Mouse (Mus musculus) splenic B cell, adult 2 months (primary cell): ENCODE data around the gene Zfp114.

Experiments used
- DNase-seq: peaks from one replicate; pipeline ENCODE4 v3.0.0-alpha.2; 2011; ENCODE audit warnings: low read depth, low spot score
- H3K27me3 ChIP-seq: 2 replicates; pipeline ENCODE4 v1.6.1; 2012; ENCODE audit warnings: mild to moderate bottlenecking, low read length, moderate library complexity, mixed read lengths; ENCODE audit not compliant: control insufficient read depth, poor library complexity, insufficient read depth, severe bottlenecking
- H3K36me3 ChIP-seq: 2 replicates; pipeline ENCODE4 v1.6.1; 2012; ENCODE audit warnings: mild to moderate bottlenecking, low read length, moderate library complexity, mixed read lengths; ENCODE audit not compliant: control insufficient read depth, poor library complexity, insufficient read depth, severe bottlenecking

Gene Zfp114

DNA sequence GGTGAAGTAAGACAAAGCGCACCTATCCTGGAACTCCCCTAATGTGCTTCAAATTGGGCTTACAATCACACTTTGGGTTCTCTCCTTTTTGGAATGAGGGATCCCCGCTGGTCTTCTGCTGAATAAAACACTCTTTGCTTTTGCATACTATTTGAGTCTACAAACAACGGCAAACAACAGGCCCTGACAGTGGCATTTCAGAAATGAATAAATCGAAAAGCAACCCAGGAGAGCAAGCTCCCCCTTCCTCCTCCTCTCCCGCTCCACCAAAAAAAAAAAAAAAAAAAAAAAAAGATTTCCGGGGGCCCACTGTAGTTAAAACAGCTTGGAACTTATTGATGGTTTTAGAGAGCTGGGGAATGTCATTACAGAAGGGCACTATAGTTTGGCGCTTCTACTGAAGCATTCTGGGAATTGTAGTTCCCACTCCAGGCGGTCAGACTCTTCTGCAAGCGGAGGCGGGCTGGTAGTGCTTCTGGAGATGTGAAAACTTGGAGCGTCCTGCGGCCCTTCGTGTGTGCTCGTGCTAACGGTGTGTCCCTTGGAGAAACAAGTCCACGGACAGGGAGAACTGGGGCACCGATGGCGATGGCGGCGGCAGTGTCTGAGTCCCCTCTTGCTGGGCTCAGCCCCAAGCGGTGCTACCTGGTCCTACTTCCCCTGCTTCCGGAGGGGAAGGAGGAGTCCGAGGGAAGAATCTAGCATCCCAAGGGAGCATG lies at the start of gene Zfp114:
Gene Zfp114, plus strand, starts transcription at position 443 of the 719 bp plus-strand sequence.
- Histone ChIP-seq H3K36me3 (no peaks in the 10 kb centered on the region), H3K27me3 (no peaks in the 10 kb centered on the region)
- DNase-seq: peak; percentile 34

DNA sequence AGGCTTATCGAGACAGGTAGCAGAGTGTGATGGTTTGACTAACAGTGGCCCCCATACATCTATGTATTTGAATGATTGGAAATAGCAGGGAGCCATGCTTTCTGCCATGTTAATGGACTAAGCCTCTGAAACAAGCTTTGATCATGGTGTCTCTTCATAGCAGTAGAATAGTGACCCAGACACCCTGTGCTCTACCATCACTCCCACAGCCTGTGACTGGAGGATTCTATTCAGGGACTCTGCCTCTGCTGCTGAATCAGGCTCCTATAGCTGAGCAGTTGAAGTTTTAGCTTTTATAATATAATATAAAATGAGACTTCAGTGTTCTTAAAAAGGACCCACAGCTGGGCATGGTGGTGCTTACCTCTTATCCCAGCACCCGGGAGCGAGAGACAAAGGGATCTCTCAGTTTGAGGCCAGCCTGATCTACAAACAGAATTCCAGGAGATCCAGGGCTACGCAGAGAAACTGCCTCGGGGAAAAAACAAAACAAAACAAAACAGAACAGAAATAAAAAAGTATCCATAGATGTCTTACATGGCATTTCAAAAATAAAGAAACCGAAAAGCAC lies 41.4 kb upstream of the Zfp114 start:
- Histone ChIP-seq H3K36me3 (peaks cover 4% of the 10 kb centered on the region), H3K27me3 (no peaks in the 10 kb centered on the region)
- DNase-seq: no peak

DNA sequence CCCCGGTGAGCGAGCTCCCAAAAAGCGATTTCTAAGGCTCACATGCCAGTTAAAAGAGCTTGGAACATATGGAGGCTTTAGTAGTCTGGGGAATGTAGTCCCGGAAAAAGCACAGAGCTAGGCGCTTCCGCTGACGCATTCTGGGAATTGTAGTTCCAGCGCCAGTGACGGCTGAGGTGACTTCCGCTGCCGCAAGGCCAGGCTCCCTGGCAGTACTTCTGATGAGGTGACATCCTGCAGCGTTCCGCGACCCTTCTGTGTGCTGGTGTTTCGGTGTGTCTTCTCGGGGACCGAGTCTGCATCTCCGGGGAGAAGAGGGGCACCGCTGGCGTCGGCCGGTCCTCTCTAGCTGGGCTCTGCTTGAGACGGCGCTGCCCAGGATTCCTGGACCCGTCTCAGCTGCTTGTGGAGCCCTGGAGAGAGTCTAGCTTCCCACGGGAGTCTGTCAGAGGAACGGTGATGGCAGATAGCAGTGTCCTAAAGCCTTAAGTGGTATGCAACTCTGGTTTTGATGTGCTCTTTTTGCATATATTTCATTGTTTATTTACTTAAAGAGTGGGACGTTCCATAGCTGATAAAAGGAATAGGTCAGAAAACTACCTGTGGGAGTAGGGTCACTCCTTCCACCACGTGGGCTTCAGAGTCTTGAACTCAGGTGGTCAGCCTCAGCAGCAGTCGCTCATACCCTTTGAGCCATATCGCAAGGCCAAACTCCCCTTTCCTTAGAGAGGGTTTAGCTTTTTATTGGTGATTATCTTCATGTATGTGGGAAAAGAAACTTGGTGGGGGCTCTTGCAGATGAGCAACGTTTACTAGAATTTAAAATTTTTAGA lies 40.6 kb upstream of the Zfp114 start, which contains the start of gene Zfp235:
Gene Zfp235, plus strand, starts transcription at position 174 of the 833 bp plus-strand sequence.
- Histone ChIP-seq H3K36me3 (peaks cover 4% of the 10 kb centered on the region), H3K27me3 (no peaks in the 10 kb centered on the region)
- DNase-seq: peak; percentile 89

DNA sequence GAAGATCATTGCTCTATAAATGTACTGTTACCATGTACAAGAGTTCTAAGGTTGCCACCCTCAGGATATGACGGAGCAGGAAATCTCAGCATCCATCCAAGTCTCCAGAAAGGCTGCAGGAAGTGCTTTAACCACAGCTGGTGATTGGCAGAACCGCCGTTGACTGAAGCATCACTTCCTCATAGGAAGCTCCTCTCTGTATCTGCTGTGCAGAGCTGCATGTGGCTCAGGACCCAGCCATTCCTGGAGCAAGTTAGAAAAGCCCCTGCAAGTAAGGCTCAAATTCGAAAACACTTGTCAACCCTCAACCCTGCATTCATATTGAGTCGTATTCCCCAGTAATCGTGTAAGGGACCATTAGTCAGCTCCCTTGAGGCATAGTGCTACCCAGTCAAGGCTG lies 32.3 kb upstream of the Zfp114 start:
- DNase-seq: peak; percentile 5
- Histone ChIP-seq H3K36me3 (peaks cover 3% of the 10 kb centered on the region; the same call in 1 of the 2 replicates), H3K27me3 (no peaks in the 10 kb centered on the region)

DNA sequence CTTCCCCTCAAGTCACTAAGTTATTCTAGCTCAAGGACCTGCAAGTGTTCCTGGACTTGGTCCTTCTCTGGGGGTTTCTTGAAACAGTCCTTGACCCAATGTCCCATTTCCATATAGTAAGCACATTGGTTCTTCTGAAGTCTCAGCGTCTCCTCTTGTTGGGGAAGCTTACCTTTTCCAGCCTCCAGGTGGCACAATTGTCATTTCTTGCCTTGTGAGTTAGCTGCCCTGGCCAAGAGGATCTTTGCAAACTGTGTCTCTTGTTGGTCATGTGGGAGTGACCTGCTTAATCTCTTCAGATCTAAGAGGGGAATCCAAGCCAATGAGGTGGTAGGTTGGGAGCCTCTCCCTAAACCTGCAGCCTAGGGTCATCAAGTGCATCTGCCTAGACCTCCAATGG lies 21.6 kb upstream of the Zfp114 start:
- peak; percentile 56 for DNase-seq
- Histone ChIP-seq H3K36me3 (no peaks in the 10 kb centered on the region), H3K27me3 (no peaks in the 10 kb centered on the region)

DNA sequence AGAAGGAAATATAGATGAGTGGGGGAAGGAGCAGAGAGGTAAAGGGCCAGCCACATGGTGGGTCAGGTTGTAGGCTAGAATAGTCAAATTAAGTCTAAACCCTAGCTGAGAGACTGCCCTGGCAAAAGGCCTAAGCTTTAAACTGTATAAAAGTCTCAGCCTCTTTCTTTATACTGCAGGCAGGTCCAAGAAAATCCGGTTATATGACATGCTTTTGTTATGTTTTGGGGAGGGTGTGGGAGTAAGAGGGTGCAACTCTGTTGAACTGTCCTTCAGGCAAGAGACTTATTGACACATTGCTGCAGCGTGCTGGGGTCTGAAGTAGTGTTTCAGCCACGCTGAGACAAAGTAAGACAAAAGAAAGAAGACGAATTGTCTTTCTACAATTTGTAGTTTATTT lies 2.7 kb upstream of the Zfp114 start:
- H3K27me3 ChIP-seq: no peaks in the 10 kb centered on the region
- no peaks in the 10 kb centered on the region for H3K36me3 ChIP-seq
- no peak for DNase-seq

DNA sequence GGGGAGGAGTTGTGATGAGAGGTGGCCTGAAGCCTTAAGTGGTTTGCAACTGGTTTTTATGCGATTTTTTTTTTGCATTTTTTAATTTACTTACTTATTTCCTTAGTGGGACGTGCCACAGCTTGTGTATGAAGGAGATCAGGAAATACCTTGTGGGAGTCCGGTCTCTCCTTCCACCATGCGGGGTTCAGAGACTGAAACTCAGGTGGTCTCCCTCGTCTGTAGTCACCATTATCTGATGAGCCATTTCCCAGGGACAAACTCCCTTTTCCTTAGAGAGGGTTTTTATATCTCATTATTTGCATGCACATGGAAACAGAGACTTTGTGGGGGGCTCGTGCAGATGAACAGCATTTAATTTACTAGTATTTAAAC lies 464 bp downstream of the Zfp114 start:
- no peaks in the 10 kb centered on the region for H3K36me3 ChIP-seq
- DNase-seq: no peak
- no peaks in the 10 kb centered on the region for H3K27me3 ChIP-seq

DNA sequence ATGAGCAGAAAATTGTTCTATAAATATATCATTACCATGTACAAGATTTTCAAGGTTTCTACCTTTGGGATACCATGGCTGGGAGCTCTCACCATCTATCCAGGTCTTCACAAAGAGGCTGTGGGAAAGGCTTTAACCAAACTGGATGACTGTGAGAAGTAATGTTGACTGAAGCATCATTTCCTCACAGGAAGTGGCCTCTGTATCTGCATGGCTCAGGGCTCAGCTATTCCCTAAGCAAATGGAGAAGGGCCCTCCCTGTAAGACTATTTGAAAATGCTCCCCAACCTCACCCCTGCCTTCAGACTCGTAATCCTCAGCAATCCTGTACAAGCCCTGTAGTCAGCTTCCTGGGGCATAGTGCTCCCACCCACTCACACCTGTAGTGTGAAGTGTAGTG lies 12.8 kb downstream of the Zfp114 start:
- DNase-seq: no peak
- no peaks in the 10 kb centered on the region for H3K36me3 ChIP-seq
- no peaks in the 10 kb centered on the region for H3K27me3 ChIP-seq

DNA sequence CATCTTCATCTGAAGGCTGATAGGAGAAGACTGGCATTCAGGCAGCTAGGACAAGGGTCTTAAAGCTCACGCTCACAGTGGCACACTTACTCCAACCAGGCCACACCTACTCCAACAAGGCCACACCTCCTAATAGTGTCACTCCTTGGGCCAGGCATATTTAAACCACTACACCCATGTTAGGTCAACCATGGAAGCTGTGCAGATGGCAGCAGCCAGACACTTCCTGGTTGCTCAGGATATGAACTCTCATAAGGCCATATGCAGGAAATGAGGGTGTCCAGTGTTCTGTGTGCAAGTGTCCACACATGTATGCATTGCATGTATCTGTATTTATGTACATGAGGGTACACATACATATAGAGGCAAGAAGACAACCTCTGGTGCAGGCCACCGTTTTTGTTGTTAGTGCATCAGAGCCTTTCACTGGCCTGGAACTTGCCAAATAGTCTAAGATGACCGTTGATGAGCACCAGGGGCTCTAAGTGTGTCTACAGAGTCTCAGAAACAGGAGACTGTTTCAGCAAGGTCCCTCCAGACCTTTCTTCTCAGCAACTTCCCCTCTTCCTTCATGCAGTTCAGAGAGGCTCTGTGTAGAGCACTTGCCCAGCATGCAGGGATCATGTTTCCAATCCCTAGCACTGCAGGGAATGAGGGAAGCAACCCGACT lies 14.2 kb downstream of the Zfp114 start:
- Histone ChIP-seq H3K36me3 (no peaks in the 10 kb centered on the region), H3K27me3 (no peaks in the 10 kb centered on the region)
- no peak for DNase-seq

DNA sequence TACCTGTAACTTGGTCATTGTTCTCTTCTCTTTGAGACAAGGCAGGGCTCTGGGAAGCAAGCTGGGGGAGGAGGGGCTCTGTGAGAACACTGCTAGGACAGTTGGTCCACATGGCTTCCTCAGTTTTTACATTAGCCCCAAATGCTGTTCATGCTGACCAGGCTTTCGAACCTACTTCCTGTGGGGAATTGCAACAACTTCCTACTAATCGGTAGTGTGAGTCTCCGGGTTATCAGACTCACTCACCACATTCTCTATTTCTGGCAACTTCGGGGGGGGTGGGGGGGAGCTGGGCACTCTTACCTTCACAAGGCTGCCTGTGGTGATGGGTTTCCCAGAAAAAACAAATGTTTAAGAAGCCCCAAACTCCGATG lies 14.7 kb downstream of the Zfp114 start:
- no peaks in the 10 kb centered on the region for H3K27me3 ChIP-seq
- no peaks in the 10 kb centered on the region for H3K36me3 ChIP-seq
- no peak for DNase-seq

DNA sequence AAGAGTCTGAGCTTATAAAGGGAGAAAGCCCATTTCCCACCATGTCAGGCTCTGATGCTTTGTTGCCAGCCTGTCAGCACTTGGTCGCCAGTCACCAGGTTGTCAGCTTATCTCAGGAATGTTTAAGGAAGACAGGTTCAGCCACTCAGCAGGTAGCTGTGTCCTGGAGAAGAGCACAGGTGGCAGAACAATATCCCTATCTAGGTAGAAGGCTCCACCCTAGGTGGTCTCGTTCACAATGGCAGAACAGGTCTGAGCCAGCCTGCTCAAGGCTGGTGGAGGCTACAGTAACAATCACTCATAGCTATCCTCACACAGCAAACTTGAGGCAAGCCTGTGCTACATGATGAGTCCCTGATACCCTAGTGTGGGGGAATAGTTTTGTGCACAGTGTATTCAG lies 16.5 kb downstream of the Zfp114 start:
- Histone ChIP-seq H3K27me3 (no peaks in the 10 kb centered on the region), H3K36me3 (no peaks in the 10 kb centered on the region)
- no peak for DNase-seq

DNA sequence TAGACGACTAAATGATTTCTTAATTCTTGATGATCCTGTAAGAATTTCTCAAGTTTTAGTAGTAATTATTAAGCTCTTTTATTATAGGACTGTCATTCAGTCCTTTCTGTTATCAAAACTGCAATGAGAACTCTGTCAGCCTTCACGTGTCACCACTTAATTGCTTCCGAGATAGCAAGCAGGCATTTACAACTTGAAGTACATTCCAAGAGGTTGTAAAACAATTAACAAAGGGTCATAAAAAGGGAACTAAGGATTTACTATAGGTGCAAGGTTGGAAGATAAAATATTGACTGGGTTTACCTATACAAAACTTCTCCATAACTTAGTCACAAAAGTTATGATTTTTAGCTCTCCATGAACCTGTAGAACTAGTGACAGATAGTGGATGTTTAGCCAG lies 18.3 kb downstream of the Zfp114 start:
- DNase-seq: no peak
- H3K27me3 ChIP-seq: no peaks in the 10 kb centered on the region
- no peaks in the 10 kb centered on the region for H3K36me3 ChIP-seq

DNA sequence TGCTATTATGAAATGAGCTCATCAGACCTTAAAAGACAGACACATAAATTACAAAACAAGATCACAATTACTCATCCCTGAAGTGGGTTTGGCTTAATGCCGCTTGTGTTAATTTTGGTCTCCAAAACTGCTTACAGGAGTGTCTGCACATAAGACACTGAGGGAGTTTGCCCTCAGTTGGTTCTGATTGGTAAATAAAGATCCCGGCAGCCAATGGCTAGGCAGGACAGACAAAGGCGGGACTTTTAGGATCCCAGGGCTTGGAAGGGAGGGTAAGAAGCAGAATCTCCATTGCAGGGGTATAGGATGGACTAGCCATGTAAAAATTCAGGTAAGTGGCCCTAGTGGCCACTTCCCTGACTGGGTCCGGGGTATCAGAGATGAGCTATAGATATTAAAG lies 22.1 kb downstream of the Zfp114 start:
- no peaks in the 10 kb centered on the region for H3K36me3 ChIP-seq
- no peak for DNase-seq
- H3K27me3 ChIP-seq: no peaks in the 10 kb centered on the region

DNA sequence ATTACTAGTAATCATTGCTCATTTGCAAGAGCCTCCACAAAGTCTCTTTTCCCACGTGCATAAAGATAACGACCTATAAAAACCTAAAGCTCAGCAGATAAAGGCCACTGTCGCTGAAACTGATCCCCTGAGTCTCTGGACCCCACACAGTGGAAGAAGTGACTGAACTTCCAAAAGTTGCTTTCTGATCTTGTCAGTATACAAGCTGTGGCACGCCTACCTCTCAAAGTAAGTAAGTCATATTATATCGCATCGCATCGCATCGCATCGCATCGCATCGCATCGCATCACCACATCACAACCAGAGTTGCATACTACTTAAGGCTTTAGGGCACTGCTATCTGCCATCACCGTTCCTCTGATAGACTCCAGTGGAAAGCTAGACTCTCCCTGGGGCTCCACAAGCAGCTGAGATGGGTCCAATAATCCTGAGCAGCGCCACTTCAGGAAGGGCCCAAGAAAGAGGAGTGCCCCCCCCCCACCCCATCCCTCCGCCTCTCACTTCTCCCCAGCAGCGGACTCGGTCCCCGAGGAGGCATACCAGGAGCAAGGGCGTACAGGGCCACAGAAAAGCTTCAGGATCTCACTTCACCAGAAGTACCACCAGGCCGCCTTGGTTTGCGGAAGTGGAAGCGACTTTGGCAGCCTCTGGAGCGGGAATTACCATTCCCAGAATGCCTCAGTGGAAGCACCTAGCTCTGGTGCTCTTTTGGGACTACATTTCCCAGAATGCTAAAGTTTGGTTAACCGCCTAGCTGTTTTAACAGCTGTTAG lies 32.8 kb downstream of the Zfp114 start:
- H3K27me3 ChIP-seq: no peaks in the 10 kb centered on the region
- no peaks in the 10 kb centered on the region for H3K36me3 ChIP-seq
- no peak for DNase-seq
